Mouse (Mus musculus): ENCODE measurements around the gene Fcrla.

Gene Fcrla

GRCm38 (mm10) chr1:170889310-170889709 lies 38.1 kb downstream of the Fcrla start:
- no peak for DNase-seq (ENCODE audit: low spot score in 2 of 2)

- no peak for DNase-seq (ENCODE audit: low spot score in 2 of 2)
Observed at GRCm38 (mm10) chr1:170886044-170886458, 41.3 kb downstream of the Fcrla start.

DNA sequence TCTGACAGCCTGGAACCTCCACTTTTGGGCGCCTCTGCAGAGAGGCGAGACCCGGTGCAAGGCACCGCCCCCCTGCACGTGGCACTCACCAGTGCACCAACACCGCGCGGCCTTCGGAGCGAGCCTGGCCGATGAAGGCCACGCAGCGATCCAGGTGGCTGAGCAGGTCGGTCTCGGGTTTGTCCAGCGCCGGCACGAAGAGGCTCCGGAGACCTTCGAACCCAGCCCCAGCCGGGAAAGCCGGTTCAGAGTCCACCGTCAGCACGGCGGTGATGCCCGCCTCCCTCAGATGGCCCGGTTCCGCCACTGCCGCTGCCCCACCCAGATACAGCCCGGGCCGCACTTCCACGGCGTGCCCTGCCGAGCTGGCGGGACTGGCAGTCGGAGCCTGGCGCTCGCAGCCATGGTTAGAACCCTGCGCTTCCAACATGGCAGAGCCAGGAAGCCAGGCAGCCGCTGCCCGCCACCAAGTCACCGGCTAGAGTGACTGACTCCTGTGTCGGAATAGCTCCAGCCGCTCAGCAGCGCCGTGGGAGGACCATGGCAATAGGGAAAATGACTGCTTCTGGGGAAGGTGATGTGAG lies 42.3 kb downstream of the Fcrla start, which contains the start of the genes Gm26620 and Dusp12:
TSS of gene Gm26620 (plus strand) at position 88 of the 584 bp plus-strand sequence.
TSS of gene Dusp12 (minus strand) at position 563 of the 584 bp plus-strand sequence.
- peak; percentile 73 to 85 for DNase-seq (ENCODE audit: low spot score in 2 of 2)

- no peak for DNase-seq (ENCODE audit: low spot score in 2 of 2)
Observed at GRCm38 (mm10) chr1:170884390-170884789, 43.0 kb downstream of the Fcrla start.

GRCm38 (mm10) chr1:170882915-170883485 lies 44.4 kb downstream of the Fcrla start:
- DNase-seq (ENCODE audit: low spot score in 2 of 2) = no peak

DNA sequence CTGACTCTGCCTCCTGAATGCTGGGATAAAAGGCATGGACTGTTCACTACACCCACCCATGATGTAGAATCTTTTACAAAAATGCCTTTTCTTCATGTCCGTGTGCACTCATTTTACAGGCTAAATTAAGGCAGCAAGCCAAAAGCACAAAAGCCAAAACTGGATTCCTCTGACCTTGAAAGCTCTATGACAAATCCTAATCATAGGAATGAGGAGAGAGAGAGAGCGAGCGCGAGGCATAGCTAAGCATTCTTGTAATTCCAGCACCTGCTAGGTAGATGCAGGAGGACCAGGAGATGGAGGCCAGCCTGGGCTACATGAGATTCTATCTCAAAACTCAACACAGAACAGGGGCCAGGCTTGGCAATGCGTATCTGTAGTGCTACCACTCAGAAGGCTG lies 50.5 kb downstream of the Fcrla start:
- no peak for DNase-seq (ENCODE audit: low spot score in 2 of 2)

DNA sequence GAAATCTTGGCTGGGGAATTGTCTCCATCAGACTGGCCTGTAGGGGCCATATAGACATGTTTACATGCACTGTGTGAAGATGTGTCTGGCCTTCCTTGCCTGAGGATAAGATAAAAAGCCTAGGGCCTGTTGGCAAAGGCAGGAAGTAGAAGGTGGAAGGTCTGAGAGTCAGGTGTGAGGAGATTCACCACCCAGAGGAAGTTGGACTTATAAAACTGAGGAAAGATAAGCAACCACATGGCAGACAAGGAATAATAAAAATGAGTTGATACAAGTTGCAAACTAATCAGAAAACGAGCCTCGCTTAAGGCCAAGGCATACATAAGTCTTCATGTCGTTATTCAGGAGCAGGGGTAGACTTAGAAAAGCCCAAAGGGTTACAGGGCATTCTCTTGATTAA lies 51.7 kb downstream of the Fcrla start:
- DNase-seq (ENCODE audit: low spot score in 2 of 2) = no peak

GRCm38 (mm10) chr1:170871961-170872360 lies 55.4 kb downstream of the Fcrla start:
- DNase-seq (ENCODE audit: low spot score in 2 of 2) = no peak

DNA sequence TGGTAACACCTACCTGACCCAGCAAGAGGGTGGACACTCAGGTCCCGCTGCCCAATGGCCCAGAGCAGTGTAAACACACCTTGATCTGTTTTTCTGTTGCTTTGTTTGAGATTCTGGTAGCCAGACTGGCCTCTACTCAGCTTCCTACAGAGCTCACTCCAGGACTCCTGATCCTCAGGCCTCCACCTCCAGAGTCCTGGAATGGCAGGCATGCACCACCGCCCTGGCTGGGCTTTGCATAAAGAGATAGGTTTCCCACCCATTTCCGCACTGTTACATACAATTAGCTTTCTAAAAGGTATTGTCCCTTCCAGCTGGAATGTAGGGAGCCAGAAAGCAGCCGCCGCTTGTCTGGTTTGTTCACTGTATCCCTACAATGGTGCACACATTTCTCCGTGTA lies 56.0 kb downstream of the Fcrla start:
- no peak for DNase-seq (ENCODE audit: low spot score in 2 of 2)

DNA sequence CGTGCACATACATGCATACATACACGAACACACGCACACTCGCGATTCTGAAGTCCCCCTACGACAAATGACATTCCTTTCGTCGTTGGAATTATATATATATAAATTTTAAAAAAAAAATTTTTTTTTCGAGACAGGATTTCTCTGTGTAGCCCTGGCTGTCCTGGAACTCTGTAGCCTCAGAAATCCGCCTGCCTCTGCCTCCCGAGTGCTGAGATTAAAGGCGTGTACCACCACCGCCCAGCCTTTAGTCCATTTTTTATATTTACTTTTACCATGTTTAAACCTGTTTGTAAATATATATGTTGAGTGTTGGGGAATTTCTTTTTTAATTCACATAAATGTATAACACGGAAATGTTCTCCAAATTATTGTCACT lies 58.5 kb downstream of the Fcrla start:
- DNase-seq (ENCODE audit: low spot score in 2 of 2) = no peak

DNA sequence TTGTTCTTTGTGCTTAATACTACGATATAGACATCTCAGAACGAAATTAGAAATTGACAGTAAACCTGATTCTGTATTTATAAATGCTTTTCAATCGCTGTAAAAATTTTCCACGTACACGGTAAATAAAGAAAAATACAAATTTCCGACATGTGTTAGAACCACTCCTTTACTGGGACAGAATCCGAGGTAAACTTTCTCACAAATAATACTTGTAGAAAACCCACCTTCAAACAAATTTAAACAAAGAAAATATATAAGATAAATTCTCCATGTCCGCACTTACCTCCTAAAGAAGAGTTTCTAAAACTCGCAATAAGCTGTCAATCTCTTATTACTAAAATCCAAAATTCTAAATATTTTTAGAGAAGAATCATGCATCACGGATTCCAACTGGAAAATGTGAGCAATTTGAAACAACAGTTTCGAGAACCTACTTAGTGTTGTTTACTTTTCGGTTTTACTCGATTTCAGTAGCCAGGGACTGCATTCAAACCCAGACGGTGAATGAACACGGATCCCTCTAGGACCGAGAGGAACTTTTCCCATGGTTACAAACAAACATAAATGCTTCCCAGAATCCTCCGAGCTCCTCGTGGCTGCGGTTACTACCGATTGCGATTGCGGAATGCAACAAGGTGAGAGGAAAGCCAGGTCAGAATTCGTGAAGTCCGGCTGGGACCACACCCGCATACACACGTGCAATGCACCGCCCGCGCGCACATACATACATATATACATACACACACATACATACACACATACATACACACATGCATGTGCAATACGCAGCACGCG lies 59.1 kb downstream of the Fcrla start:
- peak; percentile 23 to 33 for DNase-seq (ENCODE audit: low spot score in 2 of 2)

GRCm38 (mm10) chr1:170867691-170868105 lies 59.7 kb downstream of the Fcrla start, which contains the start of gene Atf6:
Gene Atf6 (minus strand): TSS chr1:170867771.
- peak; percentile 90 to 92 for DNase-seq (ENCODE audit: low spot score in 2 of 2)

All from natural killer cell, adult 2 months (primary cell).